In genomic region chr3:144718706-144719087, GRCm38 (mm10) we compare ENCODE assay signal across 9 mouse cellular contexts. TPM values are rescaled to one million over a fixed set of nuclear protein-coding genes. Genes with fewer than 3 reads are reported as not detected.
A peak's percentile ranks its signal among the peaks of the same experiment; 100 is the strongest.
DNase-seq lines count a peak whose midpoint lies in the region; ATAC-seq and TF ChIP-seq lines count a peak whose summit lies in the region.
"Had no signal": no experiment of that assay in that cellular context is flagged by ENCODE, and none has a peak within 500 bp of the region (broad histone marks: within the 10 kb centered on the region; RNA-seq: fewer than 3 reads in every experiment).

No protein-coding gene starts in this region.

- TF ChIP-seq CTCF in cerebellum, adult 2 months (IDR thresholded peaks at IDR 0.05; ENCODE audit: borderline replicate concordance, insufficient read depth, low read depth, low read length), result no peak
- TF ChIP-seq CTCF in kidney, adult 2 months (conservative IDR thresholded peaks at IDR 0.05; ENCODE audit: insufficient read depth, insufficient read length, low read depth, low read length), result no peak
- no peak for TF ChIP-seq CTCF in lung, postnatal 0 days (IDR thresholded peaks at IDR 0.05)

- no peak for ATAC-seq in cerebellum, adult (ENCODE audit: insufficient number of reproducible peaks, low FRiP score, low TSS enrichment)
- ATAC-seq in lung, postnatal 0 days, result no peak

- no peak overlapping the region for H3K27ac ChIP-seq in cerebellum, adult 2 months (ENCODE audit: insufficient read depth, low read length)
- H3K27ac ChIP-seq in kidney, adult 2 months (ENCODE audit: insufficient read depth, low read depth, low read length), result peak overlapping the region; percentile 98
- peak overlapping the region; percentile 100 for H3K27ac ChIP-seq in lung, postnatal 0 days (ENCODE audit: low read length)

- H3K4me1 ChIP-seq in cerebellum, adult 2 months (ENCODE audit: control insufficient read depth, insufficient read depth, low read length), result peaks cover 16% of the 10 kb centered on the region
- peaks cover 30% of the 10 kb centered on the region for H3K4me1 ChIP-seq in kidney, adult 2 months (ENCODE audit: control insufficient read depth, insufficient read depth, low read length)
- H3K4me1 ChIP-seq in lung, postnatal 0 days (ENCODE audit: insufficient read depth, low read depth, low read length), result peaks cover 26% of the 10 kb centered on the region; the same call in 1 of the 2 replicates

- no peaks in the 10 kb centered on the region for H3K27me3 ChIP-seq in cerebellum, adult 2 months (ENCODE audit: control insufficient read depth, insufficient read depth, low read length)
- no peaks in the 10 kb centered on the region for H3K27me3 ChIP-seq in kidney, adult 2 months (replicated peaks; ENCODE audit: control insufficient read depth, insufficient read depth, low read length)
- H3K27me3 ChIP-seq in lung, postnatal 0 days (replicated peaks; ENCODE audit: insufficient read depth, low read length), result no peaks in the 10 kb centered on the region
- H3K27me3 ChIP-seq: Patski had no signal

- H3K4me2 ChIP-seq in lung, postnatal 0 days (replicated peaks; ENCODE audit: low read depth, low read length), result peak overlapping the region; percentile 79

- intact Hi-C loops in left cerebral cortex, postnatal 25 days (cut with DNase I), result no loop called here

- H3K9me3 ChIP-seq in lung, postnatal 0 days (ENCODE audit: low read length), result no peaks in the 10 kb centered on the region

- H3K9ac ChIP-seq in lung, postnatal 0 days (replicated peaks; ENCODE audit: low read depth), result peak overlapping the region; percentile 88

- H3K4me3 ChIP-seq in cerebellum, adult 2 months (replicated peaks; ENCODE audit: insufficient read depth, low read depth, low read length), result peak overlapping the region; percentile 78
- H3K4me3 ChIP-seq in kidney, adult 2 months (ENCODE audit: insufficient read depth, low read depth, low read length), result peak overlapping the region; percentile 98
- peak overlapping the region; percentile 83 for H3K4me3 ChIP-seq in lung, postnatal 0 days (ENCODE audit: low read depth, low read length)

- WGBS in cerebellum, adult 2 months, result 9% methylated on average over 7 of the region's 7 CpGs
- 3% methylated on average over 7 of the region's 7 CpGs for WGBS in kidney, adult 2 months
- WGBS in lung, postnatal 0 days, result 4% methylated on average over 7 of the region's 7 CpGs

- no peak; the same call in 1 of the 2 replicates for TF ChIP-seq EP300 in lung, postnatal 0 days (IDR thresholded peaks at IDR 0.05)

- DNase-seq in cerebellum, adult 2 months, result peak in 1 of 2 experiments; percentile 21
- peak; percentile 42 for DNase-seq in adrenal gland, postnatal 10 days
- peak; percentile 67 to 72 for DNase-seq in heart, adult 18-20 months
- peak; percentile 63 for DNase-seq in kidney, adult 2 months
- peak; percentile 63 for DNase-seq in lung, postnatal 0 days (ENCODE audit: low spot score)
- DNase-seq in thymus, postnatal 4 days, result no peak
- DNase-seq in left cerebral cortex, postnatal 25 days (ENCODE audit: low spot score in 2 of 2), result no peak

- TF ChIP-seq POLR2A in cerebellum, adult 2 months (IDR thresholded peaks at IDR 0.05; ENCODE audit: borderline replicate concordance, insufficient read depth, low read length), result no peak
- no peak for TF ChIP-seq POLR2A in kidney, adult 2 months (IDR thresholded peaks at IDR 0.05; ENCODE audit: low read depth, low read length)

- H3K36me3 ChIP-seq in kidney, adult 2 months (ENCODE audit: control insufficient read depth, insufficient read depth, low read length), result no peaks in the 10 kb centered on the region
- H3K36me3 ChIP-seq in lung, postnatal 0 days (ENCODE audit: insufficient read depth, low read length), result no peaks in the 10 kb centered on the region

RNA-seq across cellular contexts. Expression of gene Sh3glb1, which starts 1.4 kb away (rescaled TPM):
- polyA plus RNA-seq in cerebellum, adult 2 months (2012; rRNA removed), result 25.2 and 25.5 TPM in 2 replicates
- total RNA-seq in adrenal gland, postnatal 10 days (2021), result 100 to 1,000 TPM; 271 to 286 TPM
- total RNA-seq in heart, adult 18-20 months (2021), result 100 to 1,000 TPM; 360 to 371 TPM
- 15.9 and 23.8 TPM in 2 replicates for polyA plus RNA-seq in kidney, adult 2 months (2012; rRNA removed)
- 173 and 175 TPM in 2 replicates for polyA plus RNA-seq in lung, postnatal 0 days (2015; fragmentation: Nextera tagmentation; extraction: Ambion mirVana)
- total RNA-seq in left cerebral cortex, postnatal 25 days (2021), result 10 to 100 TPM; 65.1 to 68.2 TPM

RNA-seq across cellular contexts. Expression of gene Clca3a1, which starts 42.1 kb away (rescaled TPM):
- polyA plus RNA-seq in cerebellum, adult 2 months (2012; rRNA removed), result 0.03 TPM in 2 replicates
- 1 to 10 TPM; 9.3 to 9.6 TPM for total RNA-seq in adrenal gland, postnatal 10 days (2021)
- total RNA-seq in heart, adult 18-20 months (2021), result 1 to 10 TPM in 1 of 2 experiments, under 1 TPM in 1; 0.79 to 1.6 TPM
- polyA plus RNA-seq in kidney, adult 2 months (2012; rRNA removed), result 3.0 and 4.3 TPM in 2 replicates
- 8.9 and 9.9 TPM in 2 replicates for polyA plus RNA-seq in lung, postnatal 0 days (2015; fragmentation: Nextera tagmentation; extraction: Ambion mirVana)
- total RNA-seq in left cerebral cortex, postnatal 25 days (2021), result under 1 TPM; 0.18 to 0.28 TPM

Comparison
In these comparisons a context has a peak if more than half of its experiments do, and no peak if none do; other contexts are left out.
1. DNase-seq: peak in adrenal gland, postnatal 10 days (single experiment), heart, adult 18-20 months (2 of 2), kidney, adult 2 months (single experiment) and lung, postnatal 0 days (single experiment); none in thymus, postnatal 4 days (single experiment) and left cerebral cortex, postnatal 25 days (0 of 2).
2. Peak in every context shown above with its lines, with median percentiles within 50 percentile points of each other: H3K4me3 ChIP-seq.